Mouse (Mus musculus) lung, embryonic 14.5 days (tissue): Measurements from ENCODE around the gene Drd1. TPM values are rescaled to one million over a fixed set of nuclear protein-coding genes. Genes with fewer than 3 reads are reported as not detected.
A peak's percentile ranks its signal among the peaks of the same experiment; 100 is the strongest.

ENCODE experiments used
- ATAC-seq: fragments of 200-750 bp; cut with Nextera tagmentation; 2 replicates; pipeline ENCODE4 v1.8.0; 2017; ENCODE audit warnings: mild to moderate bottlenecking, moderate TSS enrichment, moderate library complexity; ENCODE audit not compliant: insufficient read depth
- DNase-seq: peaks from one replicate; pipeline ENCODE4 v3.0.0-alpha.2; 2015
- H3K27ac ChIP-seq: fragments of 300-500 bp; sonication (generic); 2 replicates; pipeline ENCODE4 v1.5.1; 2014; ENCODE audit warnings: low read depth, mild to moderate bottlenecking, moderate library complexity
- H3K27me3 ChIP-seq: fragments of 300-500 bp; sonication (generic); 2 replicates; pipeline ENCODE4 v1.6.1; 2014; ENCODE audit warnings: low read length, control low read depth; ENCODE audit not compliant: insufficient read depth
- H3K36me3 ChIP-seq: fragments of 300-500 bp; sonication (generic); 2 replicates; pipeline ENCODE4 v1.6.1; 2014; ENCODE audit warnings: control low read depth; ENCODE audit not compliant: insufficient read depth
- H3K4me1 ChIP-seq: fragments of 300-500 bp; sonication (generic); 2 replicates; pipeline ENCODE4 v1.6.1; 2014; ENCODE audit warnings: antibody characterized with exemption, control low read depth; ENCODE audit not compliant: insufficient read depth
- H3K4me2 ChIP-seq: fragments of 300-500 bp; sonication (generic); 2 replicates; pipeline ENCODE4 v1.6.1; 2014; ENCODE audit warnings: mild to moderate bottlenecking
- H3K4me3 ChIP-seq: fragments of 300-500 bp; sonication (generic); 2 replicates; pipeline ENCODE4 v1.5.1; 2014; ENCODE audit warnings: low read depth, low read length
- H3K9ac ChIP-seq: fragments of 300-500 bp; sonication (generic); 2 replicates; pipeline ENCODE4 v1.6.1; 2014
- H3K9me3 ChIP-seq: fragments of 300-500 bp; sonication (generic); 2 replicates; pipeline ENCODE4 v1.6.1; 2016; ENCODE audit warnings: low read depth, low read length, control low read depth
- CTCF ChIP-seq: IDR thresholded peaks from 2 replicates; pipeline ENCODE4 v1.5.1; 2016; ENCODE audit warnings: antibody characterized with exemption, low read depth
- WGBS: fragments of 180-500 bp; shearing (Covaris S2); extraction: QIAGEN DNeasy Blood & Tissue Kit; methylation state at CpG from one replicate; pipeline ENCODE4 v1.1.7; 2014; 5-methylcytosine and 5-hydroxymethylcytosine counted together
- polyA plus RNA-seq: library from polyadenylated mRNA; unstranded; fragments of >200 nt; fragmentation: Nextera tagmentation; extraction: Ambion mirVana; gene quantifications from 2 replicates; pipeline ENCODE4 v1.2.1, GENCODE M21; 2014

Gene Drd1
- polyA plus RNA-seq, 1 experiment from 2014 or later, result 0.24 TPM

- Histone ChIP-seq H3K4me1 (peaks cover 6% of the 10 kb centered on the region; the same call in 1 of the 2 replicates), H3K4me3 (no peak overlapping the region), H3K4me2 (no peak overlapping the region), H3K27me3 (no peaks in the 10 kb centered on the region), H3K9ac (no peak overlapping the region), H3K9me3 (no peaks in the 10 kb centered on the region), H3K36me3 (peaks cover 12% of the 10 kb centered on the region), H3K27ac (no peak overlapping the region)
- ATAC-seq (no peak), DNase-seq (no peak)
- TF ChIP-seq CTCF, result no peak
- 86% methylated on average over 1 of the region's 1 CpGs for WGBS
Observed at GRCm38 (mm10) chr13:54080785-54081184, 25.3 kb upstream of the Drd1 start.

GRCm38 (mm10) chr13:54079782-54080759, 24.6 kb upstream of the Drd1 start:
- H3K9me3 ChIP-seq, result no peaks in the 10 kb centered on the region
- WGBS, result 58% methylated on average over 12 of the region's 12 CpGs

GRCm38 (mm10) chr13:54077470-54078174, 22.1 kb upstream of the Drd1 start:
- no peak overlapping the region for H3K9ac ChIP-seq
- no peak overlapping the region for H3K4me2 ChIP-seq
- peaks cover 10% of the 10 kb centered on the region for H3K4me1 ChIP-seq
- H3K27ac ChIP-seq, result no peak overlapping the region
- no peak for DNase-seq
- no peak for TF ChIP-seq CTCF
- no peak overlapping the region for H3K4me3 ChIP-seq
- H3K36me3 ChIP-seq, result peaks cover 5% of the 10 kb centered on the region; the same call in 1 of the 2 replicates
- no peak for ATAC-seq
- no peaks in the 10 kb centered on the region for H3K9me3 ChIP-seq
- no peaks in the 10 kb centered on the region for H3K27me3 ChIP-seq
- WGBS, result 65% methylated on average over 11 of the region's 11 CpGs

More at GRCm38 (mm10) chr13:54079782-54080759, 24.6 kb upstream of the Drd1 start:
- H3K36me3 ChIP-seq, result peaks cover 7% of the 10 kb centered on the region; the same call in 1 of the 2 replicates
- peaks cover 6% of the 10 kb centered on the region; the same call in 1 of the 2 replicates for H3K4me1 ChIP-seq
- no peak overlapping the region for H3K9ac ChIP-seq
- DNase-seq (peak; percentile 50), ATAC-seq (no peak)
- H3K27ac ChIP-seq, result no peak overlapping the region
- TF ChIP-seq CTCF, result no peak
- H3K27me3 ChIP-seq, result no peaks in the 10 kb centered on the region
- H3K4me2 ChIP-seq, result no peak overlapping the region
- H3K4me3 ChIP-seq, result no peak overlapping the region

- no peak for DNase-seq
- Histone ChIP-seq H3K9me3 (no peaks in the 10 kb centered on the region), H3K27me3 (no peaks in the 10 kb centered on the region), H3K4me1 (peaks cover 10% of the 10 kb centered on the region), H3K4me3 (no peak overlapping the region), H3K27ac (no peak overlapping the region), H3K36me3 (peaks cover 5% of the 10 kb centered on the region; the same call in 1 of the 2 replicates), H3K9ac (no peak overlapping the region), H3K4me2 (no peak overlapping the region)
- 81% methylated on average over 11 of the region's 11 CpGs for WGBS
- no peak for ATAC-seq
- TF ChIP-seq CTCF, result no peak
Observed at GRCm38 (mm10) chr13:54076762-54077460, 21.4 kb upstream of the Drd1 start.

- H3K4me2 ChIP-seq, result no peak overlapping the region
- no peaks in the 10 kb centered on the region for H3K27me3 ChIP-seq
- no peak for TF ChIP-seq CTCF
- ATAC-seq, result no peak
- 86% methylated on average over 6 of the region's 6 CpGs for WGBS
- H3K9ac ChIP-seq, result no peak overlapping the region
- no peak overlapping the region for H3K27ac ChIP-seq
- peaks cover 5% of the 10 kb centered on the region; the same call in 1 of the 2 replicates for H3K36me3 ChIP-seq
- DNase-seq, result no peak
- H3K9me3 ChIP-seq, result no peaks in the 10 kb centered on the region
- H3K4me3 ChIP-seq, result no peak overlapping the region
- peaks cover 10% of the 10 kb centered on the region for H3K4me1 ChIP-seq
Observed at GRCm38 (mm10) chr13:54076051-54076450, 20.5 kb upstream of the Drd1 start.

- Histone ChIP-seq H3K9me3 (no peaks in the 10 kb centered on the region), H3K4me2 (no peak overlapping the region), H3K27me3 (no peaks in the 10 kb centered on the region), H3K36me3 (peaks cover 5% of the 10 kb centered on the region; the same call in 1 of the 2 replicates), H3K4me3 (no peak overlapping the region), H3K9ac (no peak overlapping the region), H3K27ac (no peak overlapping the region), H3K4me1 (peaks cover 10% of the 10 kb centered on the region)
- WGBS, result 69% methylated on average over 2 of the region's 2 CpGs
- TF ChIP-seq CTCF, result no peak
- no peak for ATAC-seq
- DNase-seq, result no peak
Observed at GRCm38 (mm10) chr13:54075416-54075815, 19.9 kb upstream of the Drd1 start.
